Mouse (Mus musculus): ENCODE data around the gene Itga2. TPM values are rescaled to one million over a fixed set of nuclear protein-coding genes. Genes with fewer than 3 reads are reported as not detected.

Gene Itga2
- total and polyA plus RNA-seq, 3 experiments: under 0.01 TPM; not detected in 2

GRCm38 (mm10) chr13:114964233-114964632 is 32.3 kb upstream of the Itga2 start:
- peak; percentile 64 for DNase-seq (ENCODE audit: low read depth, low spot score)
- no peak for TF ChIP-seq E2F4 (IDR thresholded peaks at IDR 0.05; ENCODE audit: borderline replicate concordance, low read depth, low read length)
- peak; percentile 84 for TF ChIP-seq RAD21 (IDR thresholded peaks at IDR 0.05; ENCODE audit: low read depth, low read length)
- peak; percentile 63 for TF ChIP-seq ZC3H11A (IDR thresholded peaks at IDR 0.05; ENCODE audit: low read depth, low read length)
- TF ChIP-seq UBTF (IDR thresholded peaks at IDR 0.05; ENCODE audit: borderline replicate concordance, insufficient read depth, low read depth, low read length): no peak
- no peak for TF ChIP-seq USF2 (IDR thresholded peaks at IDR 0.05; ENCODE audit: borderline replicate concordance in 1 of 2, insufficient read depth in 1 of 2, low read depth in 1 of 2, low read length in 2 of 2)
- TF ChIP-seq CTCF (IDR thresholded peaks at IDR 0.05 in 2 of 3, conservative IDR thresholded peaks at IDR 0.05 in 1 of 3; ENCODE audit: control insufficient read depth in 1 of 3, insufficient read depth in 1 of 3, low read depth in 2 of 3, low read length in 3 of 3, poor library complexity in 1 of 3, severe bottlenecking in 1 of 3): peak; percentile 58 to 83 (median 71)
- peak; percentile 86 for TF ChIP-seq SMC3 (IDR thresholded peaks at IDR 0.05; ENCODE audit: low read depth, low read length)
- TF ChIP-seq JUND (IDR thresholded peaks at IDR 0.05; ENCODE audit: low read depth, low read length): no peak

GRCm38 (mm10) chr13:114954516-114954915 is 22.6 kb upstream of the Itga2 start:
- H3K27me3 ChIP-seq (ENCODE audit: control insufficient read depth in 1 of 2, insufficient read depth in 2 of 2, low read length in 2 of 2): peaks cover 0 to 2% of the 10 kb centered on the region in 2 experiments; a peak in 1 of 4 replicates
- H3K36me3 ChIP-seq (ENCODE audit: control insufficient read depth in 1 of 2, insufficient read depth in 2 of 2, low read length in 2 of 2): no peaks in the 10 kb centered on the region
- H3K9ac ChIP-seq (ENCODE audit: control insufficient read depth, low read depth, low read length, poor library complexity, severe bottlenecking): no peak overlapping the region
- H3K4me3 ChIP-seq (ENCODE audit: control insufficient read depth in 1 of 2, insufficient read depth in 1 of 2, low read depth in 2 of 2, low read length in 2 of 2): no peak overlapping the region
- DNase-seq (ENCODE audit: low read depth, low spot score): no peak
- H3K27ac ChIP-seq (ENCODE audit: control insufficient read depth, low read depth, low read length): no peak overlapping the region
- H3K9me3 ChIP-seq (replicated peaks; ENCODE audit: insufficient read depth, low read length): no peaks in the 10 kb centered on the region
- H3K4me1 ChIP-seq (ENCODE audit: control insufficient read depth in 1 of 2, insufficient read depth in 2 of 2, low read length in 2 of 2): no peaks in the 10 kb centered on the region
- no peak for TF ChIP-seq MXI1 (IDR thresholded peaks at IDR 0.05; ENCODE audit: low read depth, low read length)
- no peak for TF ChIP-seq MAX (IDR thresholded peaks at IDR 0.05; ENCODE audit: low read length)
- TF ChIP-seq JUND (IDR thresholded peaks at IDR 0.05; ENCODE audit: low read depth, low read length): no peak
- no peak for TF ChIP-seq GATA1 (IDR thresholded peaks at IDR 0.05; ENCODE audit: low read depth, low read length)
- no peak for TF ChIP-seq USF2 (IDR thresholded peaks at IDR 0.05; ENCODE audit: borderline replicate concordance in 1 of 2, insufficient read depth in 1 of 2, low read depth in 1 of 2, low read length in 2 of 2)
- no peak for TF ChIP-seq ETS1 (IDR thresholded peaks at IDR 0.05; ENCODE audit: low read depth, low read length)
- no peaks in the 10 kb centered on the region for H3K79me2 ChIP-seq (ENCODE audit: control insufficient read depth, insufficient read depth, low read length, poor library complexity)

More at GRCm38 (mm10) chr13:114964233-114964632, 32.3 kb upstream of the Itga2 start:
- H3K79me2 ChIP-seq (ENCODE audit: control insufficient read depth, insufficient read depth, low read length, poor library complexity): no peaks in the 10 kb centered on the region
- no peak overlapping the region for H3K9ac ChIP-seq (ENCODE audit: control insufficient read depth, low read depth, low read length, poor library complexity, severe bottlenecking)
- H3K27ac ChIP-seq (ENCODE audit: control insufficient read depth, low read depth, low read length): no peak overlapping the region
- H3K36me3 ChIP-seq (ENCODE audit: control insufficient read depth in 1 of 2, insufficient read depth in 2 of 2, low read length in 2 of 2): no peaks in the 10 kb centered on the region
- H3K4me1 ChIP-seq (ENCODE audit: control insufficient read depth in 1 of 2, insufficient read depth in 2 of 2, low read length in 2 of 2): no peaks in the 10 kb centered on the region
- H3K9me3 ChIP-seq (replicated peaks; ENCODE audit: insufficient read depth, low read length): no peaks in the 10 kb centered on the region
- H3K4me3 ChIP-seq (ENCODE audit: control insufficient read depth in 1 of 2, insufficient read depth in 1 of 2, low read depth in 2 of 2, low read length in 2 of 2): no peak overlapping the region
- no peaks in the 10 kb centered on the region for H3K27me3 ChIP-seq (ENCODE audit: control insufficient read depth in 1 of 2, insufficient read depth in 2 of 2, low read length in 2 of 2)

- no peaks in the 10 kb centered on the region for H3K79me2 ChIP-seq (ENCODE audit: control insufficient read depth, insufficient read depth, low read length, poor library complexity)
- no peak overlapping the region for H3K4me3 ChIP-seq (ENCODE audit: control insufficient read depth in 1 of 2, insufficient read depth in 1 of 2, low read depth in 2 of 2, low read length in 2 of 2)
- H3K36me3 ChIP-seq (ENCODE audit: control insufficient read depth in 1 of 2, insufficient read depth in 2 of 2, low read length in 2 of 2): no peaks in the 10 kb centered on the region
- no peaks in the 10 kb centered on the region for H3K9me3 ChIP-seq (replicated peaks; ENCODE audit: insufficient read depth, low read length)
- no peak overlapping the region for H3K27ac ChIP-seq (ENCODE audit: control insufficient read depth, low read depth, low read length)
- no peaks in the 10 kb centered on the region for H3K27me3 ChIP-seq (ENCODE audit: control insufficient read depth in 1 of 2, insufficient read depth in 2 of 2, low read length in 2 of 2)
- no peaks in the 10 kb centered on the region for H3K4me1 ChIP-seq (ENCODE audit: control insufficient read depth in 1 of 2, insufficient read depth in 2 of 2, low read length in 2 of 2)
- TF ChIP-seq POLR2AphosphoS5 (IDR thresholded peaks at IDR 0.05; ENCODE audit: borderline replicate concordance, low read depth, low read length) (no peak), NELFE (IDR thresholded peaks at IDR 0.05; ENCODE audit: low read depth, low read length) (no peak), USF1 (IDR thresholded peaks at IDR 0.05; ENCODE audit: low read depth, low read length) (no peak), RAD21 (IDR thresholded peaks at IDR 0.05; ENCODE audit: low read depth, low read length) (no peak), USF2 (IDR thresholded peaks at IDR 0.05; ENCODE audit: borderline replicate concordance in 1 of 2, insufficient read depth in 1 of 2, low read depth in 1 of 2, low read length in 2 of 2) (no peak), POLR2A (IDR thresholded peaks at IDR 0.05; ENCODE audit: control insufficient read depth in 1 of 2, insufficient read depth in 1 of 2, low read depth in 1 of 2, low read length in 2 of 2, poor library complexity in 1 of 2) (no peak), ZKSCAN1 (IDR thresholded peaks at IDR 0.05; ENCODE audit: low read depth, low read length) (no peak), TAL1 (IDR thresholded peaks at IDR 0.05; ENCODE audit: low read length) (no peak), TCF12 (IDR thresholded peaks at IDR 0.05; ENCODE audit: low read depth, low read length) (no peak), SIN3A (IDR thresholded peaks at IDR 0.05; ENCODE audit: low read length) (no peak), RCOR1 (IDR thresholded peaks at IDR 0.05; ENCODE audit: low read depth, low read length) (no peak), MAX (IDR thresholded peaks at IDR 0.05; ENCODE audit: low read length) (no peak), MAFK (IDR thresholded peaks at IDR 0.05; ENCODE audit: borderline replicate concordance, low read depth, low read length) (no peak), ZNF384 (IDR thresholded peaks at IDR 0.05; ENCODE audit: low read depth, low read length) (no peak), POLR2AphosphoS2 (IDR thresholded peaks at IDR 0.05; ENCODE audit: low read length) (no peak), CHD2 (IDR thresholded peaks at IDR 0.05; ENCODE audit: low read length) (no peak), ETS1 (IDR thresholded peaks at IDR 0.05; ENCODE audit: low read depth, low read length) (no peak), EP300 (IDR thresholded peaks at IDR 0.05; ENCODE audit: low read depth in 1 of 2, low read length in 2 of 2) (no peak)
- no peak for DNase-seq (ENCODE audit: low read depth, low spot score)
- H3K9ac ChIP-seq (ENCODE audit: control insufficient read depth, low read depth, low read length, poor library complexity, severe bottlenecking): no peak overlapping the region
Measured at GRCm38 (mm10) chr13:114933541-114933940, 1.6 kb upstream of the Itga2 start.

All from MEL (cell line).